Mouse (Mus musculus): Measurements from ENCODE around the gene Cilp. TPM values are rescaled to one million over a fixed set of nuclear protein-coding genes. Genes with fewer than 3 reads are reported as not detected.

Cilp gene
- polyA plus RNA-seq, 1 experiment from 2014 or later = 0.06 TPM

DNA sequence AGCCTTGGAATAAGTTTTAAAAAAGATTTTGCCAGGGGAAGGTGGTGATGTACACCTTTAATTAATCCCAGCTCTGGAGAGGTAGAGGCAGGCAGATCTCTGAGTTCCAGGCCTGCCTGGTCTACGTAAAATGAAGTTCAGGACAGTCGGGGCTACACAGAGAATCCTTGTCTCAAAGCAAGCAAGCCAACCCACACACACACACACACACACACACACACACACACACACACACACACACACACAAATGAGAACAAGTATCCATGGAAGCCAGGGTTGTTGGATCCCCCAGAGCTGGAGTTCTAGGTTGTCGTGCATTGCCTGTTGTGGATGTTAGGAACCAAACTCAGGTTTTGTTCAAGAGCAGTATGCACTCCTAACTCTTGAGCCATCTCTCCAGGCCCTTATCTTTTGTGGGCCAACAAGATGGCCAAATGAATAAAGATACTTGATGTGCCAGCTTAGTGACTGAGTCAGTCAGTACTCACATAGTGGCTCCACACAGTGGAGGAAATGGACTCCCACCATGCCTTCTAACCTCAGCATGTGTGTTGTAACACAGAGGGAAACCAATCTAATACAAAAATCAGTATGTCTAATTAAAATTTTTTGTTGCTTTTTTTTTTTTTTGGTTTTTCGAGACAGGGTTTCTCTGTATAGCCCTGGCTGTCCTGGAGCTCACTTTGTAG lies 47.8 kb downstream of the Cilp start:
- Histone ChIP-seq H3K27ac (ENCODE audit: low read length) (no peak overlapping the region), H3K36me3 (ENCODE audit: control insufficient read depth, insufficient read depth) (peaks cover 27% of the 10 kb centered on the region), H3K4me1 (ENCODE audit: control insufficient read depth, low read depth, low read length) (no peaks in the 10 kb centered on the region), H3K4me3 (ENCODE audit: low read depth, low read length) (no peak overlapping the region), H3K9me3 (replicated peaks; ENCODE audit: control insufficient read depth, low read length) (no peaks in the 10 kb centered on the region), H3K4me2 (ENCODE audit: low read depth, low read length) (no peak overlapping the region), H3K9ac (ENCODE audit: low read depth, low read length) (no peak overlapping the region), H3K27me3 (ENCODE audit: control insufficient read depth, insufficient read depth, low read depth, low read length) (no peaks in the 10 kb centered on the region)
- WGBS (ENCODE audit: insufficient replicate concordance) = 84% methylated on average over 4 of the region's 4 CpGs
- ATAC-seq (ENCODE audit: low read depth) = no peak

DNA sequence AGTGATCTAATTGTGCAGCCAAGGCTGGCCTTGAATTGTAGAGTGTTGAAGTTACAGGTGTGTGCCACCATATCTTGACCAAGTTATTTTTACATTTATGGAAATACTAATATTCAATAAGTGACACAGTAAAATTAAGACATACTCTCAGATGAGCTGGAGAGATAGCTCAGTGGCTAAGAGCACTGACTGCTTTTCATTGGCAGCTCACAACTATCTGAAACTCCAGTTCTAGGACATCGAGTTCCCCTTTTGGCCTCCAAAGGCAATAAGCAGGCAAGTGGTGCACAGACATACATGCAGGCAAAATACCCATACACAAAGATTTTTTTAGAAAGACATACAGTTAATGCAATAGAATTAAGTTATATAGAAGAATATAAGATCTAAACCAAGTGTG lies 48.9 kb downstream of the Cilp start:
- 73% methylated on average over 1 of the region's 1 CpGs for WGBS (ENCODE audit: insufficient replicate concordance)
- no peak overlapping the region for H3K27ac ChIP-seq (ENCODE audit: low read length)
- no peaks in the 10 kb centered on the region for H3K4me1 ChIP-seq (ENCODE audit: control insufficient read depth, low read depth, low read length)
- no peaks in the 10 kb centered on the region for H3K27me3 ChIP-seq (ENCODE audit: control insufficient read depth, insufficient read depth, low read depth, low read length)
- no peaks in the 10 kb centered on the region for H3K9me3 ChIP-seq (replicated peaks; ENCODE audit: control insufficient read depth, low read length)
- H3K9ac ChIP-seq (ENCODE audit: low read depth, low read length) = no peak overlapping the region
- H3K36me3 ChIP-seq (ENCODE audit: control insufficient read depth, insufficient read depth) = peaks cover 23% of the 10 kb centered on the region
- H3K4me2 ChIP-seq (ENCODE audit: low read depth, low read length) = no peak overlapping the region
- ATAC-seq (ENCODE audit: low read depth) = no peak
- no peak overlapping the region for H3K4me3 ChIP-seq (ENCODE audit: low read depth, low read length)

DNA sequence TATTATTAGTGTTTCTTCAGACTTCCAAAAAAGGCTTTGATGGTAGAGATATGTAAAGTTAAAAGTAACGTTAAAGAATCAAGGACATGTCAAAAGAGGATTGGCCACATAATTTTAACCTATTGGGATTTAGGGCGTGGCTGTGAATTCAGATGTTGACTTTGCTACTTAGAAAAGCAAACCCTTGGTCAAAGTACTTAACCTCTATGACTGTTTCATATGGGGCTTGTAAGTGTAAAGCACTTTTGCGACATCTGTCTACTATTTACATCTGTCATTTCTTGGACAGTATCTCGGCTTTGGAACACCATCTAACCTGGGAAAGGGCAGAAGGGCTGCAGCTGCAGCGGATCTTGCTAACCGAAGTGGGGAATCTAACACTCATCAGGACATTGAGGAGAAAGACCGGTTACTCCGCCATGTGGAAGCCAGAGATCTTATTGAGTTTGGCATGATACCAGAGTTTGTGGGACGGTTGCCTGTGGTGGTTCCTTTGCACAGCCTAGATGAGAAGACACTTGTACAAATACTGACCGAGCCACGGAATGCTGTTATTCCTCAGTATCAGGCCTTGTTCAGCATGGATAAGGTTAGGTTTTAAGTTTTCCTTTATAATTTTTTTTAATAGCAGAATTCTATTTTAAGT lies 57.4 kb downstream of the Cilp start:
- Histone ChIP-seq H3K9me3 (replicated peaks; ENCODE audit: control insufficient read depth, low read length) (no peaks in the 10 kb centered on the region), H3K4me1 (ENCODE audit: control insufficient read depth, low read depth, low read length) (no peaks in the 10 kb centered on the region), H3K4me2 (ENCODE audit: low read depth, low read length) (no peak overlapping the region), H3K9ac (ENCODE audit: low read depth, low read length) (no peak overlapping the region), H3K27me3 (ENCODE audit: control insufficient read depth, insufficient read depth, low read depth, low read length) (no peaks in the 10 kb centered on the region), H3K4me3 (ENCODE audit: low read depth, low read length) (no peak overlapping the region), H3K27ac (ENCODE audit: low read length) (no peak overlapping the region), H3K36me3 (ENCODE audit: control insufficient read depth, insufficient read depth) (peaks cover 34% of the 10 kb centered on the region)
- WGBS (ENCODE audit: insufficient replicate concordance) = 73% methylated on average over 11 of the region's 11 CpGs
- ATAC-seq (ENCODE audit: low read depth) = peak; percentile 37; the same call in 1 of the 2 replicates

DNA sequence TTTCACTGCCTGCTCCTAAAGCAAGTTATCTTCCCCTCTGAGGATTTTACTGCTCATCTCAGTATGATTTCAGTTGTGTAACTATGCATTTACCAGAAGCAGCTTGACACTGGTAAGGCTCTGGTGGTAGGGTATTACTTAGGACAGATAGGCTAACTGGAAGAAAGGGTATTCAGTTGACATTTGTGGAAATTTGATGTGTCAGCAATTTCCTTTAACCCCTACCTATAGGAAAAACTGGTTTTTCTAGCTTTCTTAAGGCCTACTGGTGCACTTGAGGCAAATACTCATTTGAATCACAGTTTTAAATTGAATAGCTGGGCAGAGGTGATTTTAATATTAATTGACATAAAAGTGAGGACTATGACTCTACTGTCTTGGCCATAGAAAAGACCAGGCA lies 61.0 kb downstream of the Cilp start:
- Histone ChIP-seq H3K27ac (ENCODE audit: low read length) (no peak overlapping the region), H3K9ac (ENCODE audit: low read depth, low read length) (no peak overlapping the region), H3K36me3 (ENCODE audit: control insufficient read depth, insufficient read depth) (peaks cover 35% of the 10 kb centered on the region), H3K4me2 (ENCODE audit: low read depth, low read length) (no peak overlapping the region), H3K4me3 (ENCODE audit: low read depth, low read length) (no peak overlapping the region), H3K27me3 (ENCODE audit: control insufficient read depth, insufficient read depth, low read depth, low read length) (no peaks in the 10 kb centered on the region), H3K9me3 (replicated peaks; ENCODE audit: control insufficient read depth, low read length) (no peaks in the 10 kb centered on the region), H3K4me1 (ENCODE audit: control insufficient read depth, low read depth, low read length) (no peaks in the 10 kb centered on the region)
- ATAC-seq (ENCODE audit: low read depth) = no peak

DNA sequence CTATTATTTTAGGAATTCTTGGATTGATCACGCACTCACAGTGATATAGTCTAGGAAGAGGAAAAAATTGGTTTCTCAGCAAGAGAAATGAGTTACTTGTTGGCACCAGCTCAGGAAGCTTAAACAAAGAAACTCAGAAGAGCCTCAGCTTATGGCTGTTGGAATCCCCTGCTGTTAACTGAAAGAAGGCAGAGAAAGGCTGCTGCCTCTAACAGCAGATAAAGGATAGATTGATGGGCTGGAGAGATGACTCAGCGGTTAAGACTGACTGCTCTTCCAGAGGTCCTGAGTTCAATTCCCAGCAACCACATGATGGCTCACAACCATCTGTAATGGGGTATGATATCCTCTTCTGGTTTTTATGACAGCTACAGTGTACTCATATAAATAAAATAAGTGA lies 62.4 kb downstream of the Cilp start:
- ATAC-seq (ENCODE audit: low read depth) = no peak
- WGBS (ENCODE audit: insufficient replicate concordance) = 85% methylated on average over 2 of the region's 2 CpGs
- no peak overlapping the region for H3K27ac ChIP-seq (ENCODE audit: low read length)
- H3K36me3 ChIP-seq (ENCODE audit: control insufficient read depth, insufficient read depth) = peaks cover 30% of the 10 kb centered on the region
- no peak overlapping the region for H3K9ac ChIP-seq (ENCODE audit: low read depth, low read length)
- no peaks in the 10 kb centered on the region for H3K27me3 ChIP-seq (ENCODE audit: control insufficient read depth, insufficient read depth, low read depth, low read length)
- no peak overlapping the region for H3K4me2 ChIP-seq (ENCODE audit: low read depth, low read length)
- no peaks in the 10 kb centered on the region for H3K9me3 ChIP-seq (replicated peaks; ENCODE audit: control insufficient read depth, low read length)
- H3K4me3 ChIP-seq (ENCODE audit: low read depth, low read length) = no peak overlapping the region
- H3K4me1 ChIP-seq (ENCODE audit: control insufficient read depth, low read depth, low read length) = no peaks in the 10 kb centered on the region

Other genes starting within 250 kb of the Cilp start
- 63.3 and 68.4 TPM in 2 replicates for gene Hacd3, start 243.5 kb upstream of the Cilp start, polyA plus RNA-seq (2015; fragmentation: Nextera tagmentation; extraction: Ambion mirVana)
- 18.8 and 20.1 TPM in 2 replicates for gene Dpp8, start 232.8 kb upstream of the Cilp start, polyA plus RNA-seq (2015; fragmentation: Nextera tagmentation; extraction: Ambion mirVana)
- gene Igdcc4, start 163.7 kb upstream of the Cilp start, polyA plus RNA-seq (2015; fragmentation: Nextera tagmentation; extraction: Ambion mirVana) = 6.8 and 9.4 TPM in 2 replicates
- 0.04 TPM in 1 of 2 replicates, not detected in the other for gene Igdcc3, start 124.0 kb upstream of the Cilp start, polyA plus RNA-seq (2015; fragmentation: Nextera tagmentation; extraction: Ambion mirVana)
- gene Parp16, start 69.8 kb upstream of the Cilp start, polyA plus RNA-seq (2015; fragmentation: Nextera tagmentation; extraction: Ambion mirVana) = 9.9 and 11.2 TPM in 2 replicates
- 41.6 and 42.2 TPM in 2 replicates for gene Clpx, start 29.1 kb downstream of the Cilp start, polyA plus RNA-seq (2015; fragmentation: Nextera tagmentation; extraction: Ambion mirVana)
- gene Pdcd7, start 80.9 kb downstream of the Cilp start, polyA plus RNA-seq (2015; fragmentation: Nextera tagmentation; extraction: Ambion mirVana) = 1.6 and 1.8 TPM in 2 replicates
- not detected in 2 replicates for gene Ubap1l, start 95.9 kb downstream of the Cilp start, polyA plus RNA-seq (2015; fragmentation: Nextera tagmentation; extraction: Ambion mirVana)
- 0.25 and 0.42 TPM in 2 replicates for gene Kbtbd13, start 126.5 kb downstream of the Cilp start, polyA plus RNA-seq (2015; fragmentation: Nextera tagmentation; extraction: Ambion mirVana)
- 0.23 and 0.34 TPM in 2 replicates for gene Rasl12, start 133.3 kb downstream of the Cilp start, polyA plus RNA-seq (2015; fragmentation: Nextera tagmentation; extraction: Ambion mirVana)
- gene Slc51b, start 157.8 kb downstream of the Cilp start, polyA plus RNA-seq (2015; fragmentation: Nextera tagmentation; extraction: Ambion mirVana) = 0.17 TPM in 1 of 2 replicates, not detected in the other
- gene Mtfmt, start 170.6 kb downstream of the Cilp start, polyA plus RNA-seq (2015; fragmentation: Nextera tagmentation; extraction: Ambion mirVana) = 5.1 and 6.3 TPM in 2 replicates
- 24.6 and 26.7 TPM in 2 replicates for gene Spg21, start 195.8 kb downstream of the Cilp start, polyA plus RNA-seq (2015; fragmentation: Nextera tagmentation; extraction: Ambion mirVana)